In genomic region chr19:21286421-21287097, GRCm38 (mm10) we compare ENCODE assay signal across 27 mouse cellular contexts. TPM values are rescaled to one million over a fixed set of nuclear protein-coding genes. Genes with fewer than 3 reads are reported as not detected.
DNase-seq lines count a peak whose midpoint lies in the region; ATAC-seq and TF ChIP-seq lines count a peak whose summit lies in the region.
"Had no signal": no experiment of that assay in that cellular context is flagged by ENCODE, and none has a peak within 500 bp of the region (broad histone marks: within the 10 kb centered on the region; RNA-seq: fewer than 3 reads in every experiment).

No protein-coding gene starts in this region.

- DNase-seq in A20 (ENCODE audit: low read depth, low spot score) (peak; percentile 75), CH12.LX (ENCODE audit: extremely low read depth) (peak; percentile 63)
- peak; percentile 83 for DNase-seq in splenic B cell, adult 2 months (ENCODE audit: low read depth, low spot score)
- DNase-seq in gastrocnemius, postnatal 4 days (ENCODE audit: low spot score in 2 of 2): no peak
- no peak for DNase-seq in lung, postnatal 4 days
- DNase-seq: adrenal gland, adult 8-10 months; cerebellum, adult 18-20 months; cerebellum, postnatal 10 days; embryo, embryonic 11 days; forebrain, postnatal 0 days; kidney, adult 18-20 months; kidney, postnatal 36 days; midbrain, embryonic 14.5 days; retina, postnatal 1 day; right cerebral cortex, postnatal 14 days; thymus, postnatal 4 days had no signal

- H3K36me3 ChIP-seq in CH12.LX (replicated peaks in 1 of 2; ENCODE audit: control insufficient read depth in 1 of 2, insufficient read depth in 1 of 2, low read length in 1 of 2): peaks cover 3 to 15% of the 10 kb centered on the region in 2 experiments
- no peaks in the 10 kb centered on the region for H3K36me3 ChIP-seq in splenic B cell, adult 2 months (ENCODE audit: control insufficient read depth, insufficient read depth, low read length, poor library complexity, severe bottlenecking)

- H3K27ac ChIP-seq in CH12.LX (ENCODE audit: insufficient read depth, low read depth): no peak overlapping the region
- H3K27ac ChIP-seq: embryonic facial prominence, embryonic 12.5 days; heart, embryonic 10.5 days; heart, embryonic 15.5 days; kidney, embryonic 15.5 days; layer of hippocampus, adult 2 months; left cerebral cortex, adult 2 months; limb, embryonic 13.5 days; lung, embryonic 15.5 days had no signal

- no peak overlapping the region for H3K4me3 ChIP-seq in CH12.LX (replicated peaks in 1 of 3; ENCODE audit: low read depth in 2 of 3, low read length in 2 of 3, poor library complexity in 1 of 3)
- H3K4me3 ChIP-seq: embryonic facial prominence, embryonic 12.5 days; heart, embryonic 10.5 days; heart, embryonic 15.5 days; kidney, embryonic 15.5 days; layer of hippocampus, adult 2 months; left cerebral cortex, adult 2 months; limb, embryonic 13.5 days; lung, embryonic 15.5 days had no signal

- peak; percentile 40 for ATAC-seq in common myeloid progenitor, adult 5-6 weeks (replicated peaks; ENCODE audit: low read depth, poor library complexity, severe bottlenecking)
- ATAC-seq: forebrain, postnatal 0 days; hindbrain, embryonic 16.5 days had no signal

- H3K4me1 ChIP-seq in CH12.LX (ENCODE audit: control insufficient read depth in 1 of 2, insufficient read depth in 2 of 2): peaks cover 3 to 18% of the 10 kb centered on the region in 2 experiments
- H3K4me1 ChIP-seq: embryonic facial prominence, embryonic 12.5 days; heart, embryonic 10.5 days; heart, embryonic 15.5 days; kidney, embryonic 15.5 days; limb, embryonic 13.5 days; lung, embryonic 15.5 days had no signal

- no peak overlapping the region for H3K4me2 ChIP-seq in CH12.LX (ENCODE audit: insufficient read depth, low read depth, poor library complexity, severe bottlenecking)
- H3K4me2 ChIP-seq: embryonic facial prominence, embryonic 12.5 days; heart, embryonic 15.5 days; kidney, embryonic 15.5 days; limb, embryonic 13.5 days; liver, embryonic 11.5 days; lung, embryonic 15.5 days had no signal

- TF ChIP-seq RAD21 in CH12.LX (IDR thresholded peaks at IDR 0.05; ENCODE audit: low read depth, low read length): no peak; the same call in none of the 2 replicates

- H3K79me2 ChIP-seq in CH12.LX (replicated peaks; ENCODE audit: control insufficient read depth, extremely low read depth, insufficient read depth, poor library complexity, severe bottlenecking): no peaks in the 10 kb centered on the region

- in situ Hi-C loops in CH12.LX (cut with MboI; ENCODE audit: low pct_ligation_motif_present, low pct_unique_long_range_greater_than_20kb, low sequenced_read_pairs): no loop called here

- TF ChIP-seq POLR2A in CH12.LX (IDR thresholded peaks at IDR 0.05; ENCODE audit: low read depth, low read length): no peak

- TF ChIP-seq EP300 in CH12.LX (IDR thresholded peaks at IDR 0.05; ENCODE audit: low read length): peak; percentile 38; the same call in 1 of the 2 replicates

- no peak; a peak in 2 of 4 replicates for TF ChIP-seq CTCF in CH12.LX (conservative IDR thresholded peaks at IDR 0.05 in 1 of 2, IDR thresholded peaks at IDR 0.05 in 1 of 2; ENCODE audit: low read depth in 2 of 2, low read length in 2 of 2)

- dilution Hi-C loops in CH12.LX (cut with MboI; ENCODE audit: extremely low pct_ligation_motif_present, extremely low pct_unique_long_range_greater_than_20kb, low sequenced_read_pairs): no loop called here

- no peaks in the 10 kb centered on the region for H3K27me3 ChIP-seq in CH12.LX (replicated peaks)
- no peaks in the 10 kb centered on the region for H3K27me3 ChIP-seq in splenic B cell, adult 2 months (ENCODE audit: control insufficient read depth, insufficient read depth, low read length, poor library complexity, severe bottlenecking)
- H3K27me3 ChIP-seq: embryonic facial prominence, embryonic 12.5 days; heart, embryonic 15.5 days; kidney, embryonic 15.5 days; limb, embryonic 13.5 days; lung, embryonic 15.5 days had no signal

- H3K9me3 ChIP-seq in CH12.LX (replicated peaks; ENCODE audit: low read length): peaks cover 2% of the 10 kb centered on the region
- H3K9me3 ChIP-seq: heart, embryonic 15.5 days; kidney, embryonic 15.5 days; lung, embryonic 15.5 days had no signal

- no peak overlapping the region for H3K9ac ChIP-seq in CH12.LX (ENCODE audit: insufficient read depth, low read depth)
- H3K9ac ChIP-seq: embryonic facial prominence, embryonic 12.5 days; forebrain, postnatal 0 days; heart, embryonic 15.5 days; kidney, embryonic 15.5 days; limb, embryonic 13.5 days; lung, embryonic 15.5 days had no signal

TF ChIP-seq in CH12.LX, 34 proteins besides CTCF, POLR2A, EP300 and RAD21:
- TF ChIP-seq IRF4 (IDR thresholded peaks at IDR 0.05; ENCODE audit: low read depth, low read length) (peak; percentile 46; the same call in 1 of the 2 replicates), ZNF384 (IDR thresholded peaks at IDR 0.05; ENCODE audit: low read depth, low read length) (no peak)

RNA-seq across cellular contexts. Expression of gene Zfand5, which starts 14.5 kb away (rescaled TPM):
- total RNA-seq in CH12.LX (2012; rRNA removed): 40.9 and 44.7 TPM in 2 replicates
- total RNA-seq in CH12.LX (2014; rRNA removed): 87.9 and 107 TPM in 2 replicates
- polyA plus RNA-seq in CH12.LX (2012; ENCODE audit: insufficient read length, low read depth): 65.8 and 71.8 TPM in 2 replicates
- 152 and 154 TPM in 2 replicates for total RNA-seq in common myeloid progenitor, adult 5-6 weeks (2017)
- 100 to 1,000 TPM; 124 to 155 TPM for total RNA-seq in gastrocnemius, postnatal 4 days (2021)

Comparison
In these comparisons a context has a peak if more than half of its experiments do, and no peak if none do; other contexts are left out.
1. DNase-seq: peak in A20 (single experiment), CH12.LX (single experiment) and splenic B cell, adult 2 months (single experiment); none in gastrocnemius, postnatal 4 days (0 of 2) and lung, postnatal 4 days (0 of 2).